Mouse (Mus musculus) lung, embryonic 16.5 days (tissue): Measurements from ENCODE around the gene Col25a1. TPM values are rescaled to one million over a fixed set of nuclear protein-coding genes. Genes with fewer than 3 reads are reported as not detected.

ENCODE experiments used
- ATAC-seq: fragments of 200-750 bp; cut with Nextera tagmentation; 2 replicates; pipeline ENCODE4 v1.8.0; 2017; ENCODE audit warnings: low read depth, mild to moderate bottlenecking, moderate library complexity
- H3K27ac ChIP-seq: fragments of 300-500 bp; sonication (generic); 2 replicates; pipeline ENCODE4 v1.5.1; 2014; ENCODE audit warnings: mild to moderate bottlenecking, control low read depth, low read length
- H3K27me3 ChIP-seq: fragments of 300-500 bp; sonication (generic); 2 replicates; pipeline ENCODE4 v1.6.1; 2014; ENCODE audit warnings: low read depth, low read length, mixed read lengths; ENCODE audit not compliant: control insufficient read depth, insufficient read depth
- H3K36me3 ChIP-seq: fragments of 300-500 bp; sonication (generic); 2 replicates; pipeline ENCODE4 v1.6.1; 2014; ENCODE audit warnings: low read length; ENCODE audit not compliant: control insufficient read depth, insufficient read depth
- H3K4me1 ChIP-seq: fragments of 300-500 bp; sonication (generic); replicated peaks from 2 replicates; pipeline ENCODE4 v1.6.1; 2014; ENCODE audit warnings: low read length, mixed read lengths; ENCODE audit not compliant: control insufficient read depth, insufficient read depth
- H3K4me2 ChIP-seq: fragments of 300-500 bp; sonication (generic); 2 replicates; pipeline ENCODE4 v1.6.1; 2014; ENCODE audit warnings: low read depth, low read length, control low read depth
- H3K4me3 ChIP-seq: fragments of 300-500 bp; sonication (generic); 2 replicates; pipeline ENCODE4 v1.5.1; 2014; ENCODE audit warnings: mild to moderate bottlenecking, low read length, control low read depth
- H3K9ac ChIP-seq: fragments of 300-500 bp; sonication (generic); 2 replicates; pipeline ENCODE4 v1.6.1; 2014; ENCODE audit warnings: low read length, control low read depth
- H3K9me3 ChIP-seq: fragments of 300-500 bp; sonication (generic); 2 replicates; pipeline ENCODE4 v1.6.1; 2016; ENCODE audit warnings: low read length; ENCODE audit not compliant: control insufficient read depth
- WGBS: fragments of 180-500 bp; shearing (Covaris S2); extraction: QIAGEN DNeasy Blood & Tissue Kit; methylation state at CpG from one replicate; pipeline ENCODE4 v1.1.7; 2014; 5-methylcytosine and 5-hydroxymethylcytosine counted together
- polyA plus RNA-seq: library from polyadenylated mRNA; unstranded; fragments of >200 nt; fragmentation: Nextera tagmentation; extraction: Ambion mirVana; gene quantifications from 2 replicates; pipeline ENCODE4 v1.2.1, GENCODE M21; 2015

Gene Col25a1
- polyA plus RNA-seq, 1 experiment from 2014 or later = 17.6 TPM

DNA sequence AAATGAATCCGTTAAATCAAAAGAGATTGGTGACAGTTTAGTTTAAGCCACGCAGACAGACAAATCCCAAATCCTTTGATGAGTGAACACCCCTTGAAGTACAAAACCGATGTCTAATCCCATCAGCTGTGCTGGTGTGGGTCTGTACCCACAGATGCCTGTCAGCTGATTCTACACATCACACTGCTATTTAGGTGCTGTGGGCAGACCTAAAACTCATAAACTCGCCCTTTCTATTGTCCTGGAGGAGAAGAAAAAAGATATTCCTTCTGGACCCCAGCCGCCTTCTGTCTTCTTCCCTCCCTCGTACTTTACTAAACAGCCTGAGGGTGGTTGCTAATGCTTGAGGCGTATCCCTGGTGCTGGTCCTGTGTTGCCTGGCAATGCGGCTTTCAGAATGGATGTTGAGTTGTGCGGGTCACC lies 387.2 kb downstream of the Col25a1 start:
- Histone ChIP-seq H3K9ac (no peak overlapping the region), H3K27me3 (no peaks in the 10 kb centered on the region), H3K36me3 (no peaks in the 10 kb centered on the region), H3K4me3 (no peak overlapping the region), H3K4me1 (no peaks in the 10 kb centered on the region), H3K4me2 (no peak overlapping the region), H3K9me3 (no peaks in the 10 kb centered on the region), H3K27ac (no peak overlapping the region)
- WGBS = 74% methylated on average over 9 of the region's 9 CpGs
- ATAC-seq = no peak

DNA sequence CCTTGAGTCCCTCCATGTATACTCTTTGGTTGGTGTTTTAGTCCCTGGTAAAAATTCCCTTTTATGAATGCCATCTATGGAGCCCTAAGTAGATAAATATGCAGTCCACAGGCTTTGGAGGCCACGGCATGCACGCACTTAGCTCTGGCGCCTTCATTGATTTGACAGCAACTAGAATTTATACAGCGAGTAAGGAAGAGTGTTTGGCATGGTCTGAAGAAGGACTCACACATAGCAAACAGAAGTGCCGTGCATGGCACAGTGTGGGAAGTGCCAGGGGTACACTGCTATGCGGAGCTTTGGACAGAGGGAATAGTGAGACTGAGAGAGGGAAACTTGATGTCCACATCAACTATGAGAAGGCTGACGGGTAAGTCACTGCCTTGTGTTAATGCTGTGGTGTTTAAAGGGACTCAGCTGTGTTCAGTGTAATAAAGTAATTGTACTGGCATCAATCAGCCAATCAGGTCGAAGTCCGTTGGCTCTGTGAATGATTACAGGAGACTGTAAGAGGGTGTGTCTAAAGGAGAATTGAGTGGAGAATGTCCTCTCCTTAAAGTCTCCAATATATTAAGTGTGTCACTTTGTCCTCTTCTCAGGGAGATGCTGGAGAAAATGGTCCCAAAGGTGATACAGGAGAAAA lies 390.7 kb downstream of the Col25a1 start:
- H3K9me3 ChIP-seq = no peaks in the 10 kb centered on the region
- no peaks in the 10 kb centered on the region for H3K27me3 ChIP-seq
- H3K4me3 ChIP-seq = no peak overlapping the region
- no peaks in the 10 kb centered on the region for H3K36me3 ChIP-seq
- no peak for ATAC-seq
- no peak overlapping the region for H3K4me2 ChIP-seq
- H3K9ac ChIP-seq = no peak overlapping the region
- H3K27ac ChIP-seq = no peak overlapping the region
- 77% methylated on average over 9 of the region's 9 CpGs for WGBS
- 0 out of 2 replicates have a peak, but pooled peaks cover 2% of the 10 kb centered on the region for H3K4me1 ChIP-seq

DNA sequence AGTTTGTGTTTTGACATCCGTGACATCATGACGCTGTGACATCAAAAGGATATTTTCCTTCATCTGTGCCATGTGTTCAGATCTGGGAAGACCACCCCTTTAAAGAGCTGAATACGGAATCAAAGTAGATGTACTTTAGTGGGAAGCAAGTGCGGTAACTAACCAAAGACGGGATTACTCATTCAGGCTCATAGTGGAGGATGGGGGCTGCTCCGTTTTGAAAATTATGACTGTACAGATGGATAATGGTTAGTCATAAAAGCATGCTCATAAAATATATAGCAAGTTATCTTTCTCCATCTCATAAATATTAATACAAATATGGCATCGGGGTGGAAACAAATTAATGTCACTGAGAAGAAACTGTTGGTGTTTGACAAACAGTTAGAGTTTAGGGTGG lies 391.7 kb downstream of the Col25a1 start:
- H3K4me3 ChIP-seq = no peak overlapping the region
- no peaks in the 10 kb centered on the region for H3K36me3 ChIP-seq
- H3K4me1 ChIP-seq = 0 out of 2 replicates have a peak, but pooled peaks cover 2% of the 10 kb centered on the region
- ATAC-seq = no peak
- H3K4me2 ChIP-seq = no peak overlapping the region
- H3K27ac ChIP-seq = no peak overlapping the region
- H3K9ac ChIP-seq = no peak overlapping the region
- no peaks in the 10 kb centered on the region for H3K9me3 ChIP-seq
- no peaks in the 10 kb centered on the region for H3K27me3 ChIP-seq
- whole genome bisulfite sequencing = 78% methylated on average over 7 of the region's 7 CpGs

- Histone ChIP-seq H3K9me3 (no peaks in the 10 kb centered on the region), H3K36me3 (no peaks in the 10 kb centered on the region), H3K27me3 (no peaks in the 10 kb centered on the region), H3K27ac (no peak overlapping the region), H3K9ac (no peak overlapping the region), H3K4me1 (0 out of 2 replicates have a peak, but pooled peaks cover 2% of the 10 kb centered on the region), H3K4me2 (no peak overlapping the region), H3K4me3 (no peak overlapping the region)
- 53% methylated on average over 16 of the region's 16 CpGs for WGBS
- no peak for ATAC-seq
Measured at GRCm38 (mm10) chr3:130524367-130525137, 393.3 kb downstream of the Col25a1 start.

DNA sequence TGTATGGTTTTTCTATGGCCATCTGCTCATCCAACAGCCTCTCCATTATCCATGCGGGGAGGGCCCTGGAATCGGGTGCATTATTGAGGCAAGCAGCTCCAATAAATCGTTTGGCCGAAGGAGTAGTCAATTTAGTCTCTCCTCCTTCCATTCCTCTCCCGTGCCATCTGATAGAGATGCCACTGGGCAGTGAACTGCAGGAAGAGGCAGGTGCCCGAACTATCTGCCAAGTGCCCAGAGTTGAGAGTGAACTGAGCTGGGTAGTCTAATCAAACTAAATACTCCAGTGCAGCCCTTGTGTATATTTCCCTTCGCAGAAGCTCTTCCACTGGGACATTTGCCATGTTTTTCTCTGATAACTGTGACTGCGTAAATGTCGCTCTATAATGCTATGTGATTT lies 403.7 kb downstream of the Col25a1 start:
- no peak for ATAC-seq
- Histone ChIP-seq H3K36me3 (no peaks in the 10 kb centered on the region), H3K9me3 (no peaks in the 10 kb centered on the region), H3K27me3 (no peaks in the 10 kb centered on the region), H3K4me2 (no peak overlapping the region), H3K4me3 (no peak overlapping the region), H3K9ac (no peak overlapping the region), H3K27ac (no peak overlapping the region), H3K4me1 (no peaks in the 10 kb centered on the region)
- WGBS = 72% methylated on average over 9 of the region's 9 CpGs

GRCm38 (mm10) chr3:130541541-130541940 lies 410.2 kb downstream of the Col25a1 start:
- Histone ChIP-seq H3K27ac (no peak overlapping the region), H3K4me2 (no peak overlapping the region), H3K9ac (no peak overlapping the region), H3K4me1 (no peaks in the 10 kb centered on the region), H3K27me3 (no peaks in the 10 kb centered on the region), H3K36me3 (no peaks in the 10 kb centered on the region), H3K9me3 (no peaks in the 10 kb centered on the region), H3K4me3 (no peak overlapping the region)
- no peak for ATAC-seq
- 48% methylated on average over 1 of the region's 1 CpGs for WGBS

DNA sequence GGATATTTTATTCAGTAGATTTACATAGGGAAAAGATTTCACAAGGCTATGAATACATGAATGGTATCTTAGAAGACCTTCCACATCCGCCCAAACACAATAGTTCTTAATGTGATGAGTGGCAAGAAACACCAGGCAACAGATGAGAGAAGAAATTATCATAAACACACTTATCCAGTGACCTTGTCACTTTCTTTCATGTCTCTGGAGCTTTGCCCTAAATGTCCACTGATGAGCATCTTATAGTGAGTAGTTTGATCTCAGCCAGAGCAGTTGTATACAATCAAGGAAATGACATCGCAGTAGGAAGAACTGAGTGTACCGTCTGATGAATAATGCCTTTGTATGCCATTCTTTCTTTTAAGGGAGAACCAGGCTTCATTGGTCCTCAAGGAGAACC lies 414.7 kb downstream of the Col25a1 start:
- WGBS = 69% methylated on average over 3 of the region's 3 CpGs
- no peaks in the 10 kb centered on the region for H3K9me3 ChIP-seq
- no peak overlapping the region for H3K4me2 ChIP-seq
- H3K4me1 ChIP-seq = no peaks in the 10 kb centered on the region
- no peak overlapping the region for H3K9ac ChIP-seq
- no peaks in the 10 kb centered on the region for H3K36me3 ChIP-seq
- H3K27ac ChIP-seq = no peak overlapping the region
- H3K27me3 ChIP-seq = no peaks in the 10 kb centered on the region
- no peak for ATAC-seq
- H3K4me3 ChIP-seq = no peak overlapping the region

DNA sequence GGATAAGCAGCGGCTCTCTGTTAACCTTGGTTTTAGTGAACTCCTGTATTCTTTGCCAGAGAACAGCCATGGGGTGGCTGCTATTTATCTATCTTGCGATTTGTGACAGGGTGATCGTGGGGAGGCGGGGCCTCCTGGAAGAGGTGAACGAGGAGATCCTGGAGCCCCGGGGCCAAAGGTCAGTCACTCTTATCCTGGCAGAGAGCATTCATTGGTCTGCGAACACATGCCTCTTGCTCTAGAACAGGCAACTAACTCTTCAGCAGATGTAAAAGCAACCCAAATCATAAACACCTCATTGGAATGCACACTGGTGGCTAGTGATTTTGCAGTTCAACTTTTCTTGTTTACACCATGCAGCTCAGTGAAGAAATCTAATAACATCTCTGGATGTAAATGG lies 417.8 kb downstream of the Col25a1 start:
- Histone ChIP-seq H3K36me3 (no peaks in the 10 kb centered on the region), H3K4me2 (no peak overlapping the region), H3K27ac (no peak overlapping the region), H3K4me1 (no peaks in the 10 kb centered on the region), H3K27me3 (no peaks in the 10 kb centered on the region), H3K9me3 (no peaks in the 10 kb centered on the region), H3K9ac (no peak overlapping the region), H3K4me3 (no peak overlapping the region)
- 67% methylated on average over 7 of the region's 7 CpGs for WGBS
- ATAC-seq = no peak

- Histone ChIP-seq H3K9ac (no peak overlapping the region), H3K4me3 (no peak overlapping the region), H3K4me2 (no peak overlapping the region), H3K9me3 (no peaks in the 10 kb centered on the region), H3K27me3 (no peaks in the 10 kb centered on the region), H3K27ac (no peak overlapping the region), H3K4me1 (no peaks in the 10 kb centered on the region), H3K36me3 (no peaks in the 10 kb centered on the region)
- no peak for ATAC-seq
- 26% methylated on average over 1 of the region's 1 CpGs for WGBS
Measured at GRCm38 (mm10) chr3:130556263-130556662, 425.0 kb downstream of the Col25a1 start.
